In genomic region chr3:83273555-83274244, GRCm38 (mm10) we compare ENCODE assay signal across 8 mouse cellular contexts.
DNase-seq lines count a peak whose midpoint lies in the region; ATAC-seq and TF ChIP-seq lines count a peak whose summit lies in the region.

No protein-coding gene starts in this region.

- H3K27ac ChIP-seq in kidney, adult 2 months (ENCODE audit: insufficient read depth, low read depth, low read length), result no peak overlapping the region
- no peak overlapping the region for H3K27ac ChIP-seq in midbrain, embryonic 14.5 days (replicated peaks; ENCODE audit: low read depth, low read length)
- no peak overlapping the region for H3K27ac ChIP-seq in stomach, embryonic 16.5 days (ENCODE audit: low read length)

- H3K36me3 ChIP-seq in kidney, adult 2 months (ENCODE audit: control insufficient read depth, insufficient read depth, low read length), result no peaks in the 10 kb centered on the region
- no peaks in the 10 kb centered on the region for H3K36me3 ChIP-seq in midbrain, embryonic 14.5 days (ENCODE audit: control insufficient read depth, insufficient read depth, low read length)
- no peaks in the 10 kb centered on the region for H3K36me3 ChIP-seq in stomach, embryonic 16.5 days (ENCODE audit: control insufficient read depth, insufficient read depth, low read length)

- no peaks in the 10 kb centered on the region for H3K27me3 ChIP-seq in kidney, adult 2 months (replicated peaks; ENCODE audit: control insufficient read depth, insufficient read depth, low read length)
- no peaks in the 10 kb centered on the region for H3K27me3 ChIP-seq in midbrain, embryonic 14.5 days (ENCODE audit: control insufficient read depth, insufficient read depth, low read length)
- no peaks in the 10 kb centered on the region for H3K27me3 ChIP-seq in stomach, embryonic 16.5 days (ENCODE audit: control insufficient read depth, insufficient read depth, low read length)

- no peak overlapping the region for H3K9ac ChIP-seq in midbrain, embryonic 14.5 days (replicated peaks; ENCODE audit: low read length)
- no peak overlapping the region for H3K9ac ChIP-seq in stomach, embryonic 16.5 days (ENCODE audit: low read length)

- peak overlapping the region; percentile 41 for H3K4me2 ChIP-seq in midbrain, embryonic 14.5 days (ENCODE audit: low read length)
- H3K4me2 ChIP-seq in stomach, embryonic 16.5 days (ENCODE audit: low read depth, low read length), result peak overlapping the region; percentile 45

- intact Hi-C loops in left cerebral cortex, postnatal 4 days (cut with DNase I), result loop anchor here (5.0 kb wide), 1 partner anchor 161 kb away; no protein-coding TSS in a partner anchor

- H3K9me3 ChIP-seq in midbrain, embryonic 14.5 days (ENCODE audit: control insufficient read depth, low read length), result no peaks in the 10 kb centered on the region
- no peaks in the 10 kb centered on the region for H3K9me3 ChIP-seq in stomach, embryonic 16.5 days (replicated peaks; ENCODE audit: control insufficient read depth, low read length)

- H3K4me3 ChIP-seq in kidney, adult 2 months (ENCODE audit: insufficient read depth, low read depth, low read length), result no peak overlapping the region
- H3K4me3 ChIP-seq in midbrain, embryonic 14.5 days (replicated peaks; ENCODE audit: low read depth, low read length), result no peak overlapping the region
- H3K4me3 ChIP-seq in stomach, embryonic 16.5 days (replicated peaks; ENCODE audit: low read length), result peak overlapping the region; percentile 20; the same call in 1 of the 2 replicates

- peak; percentile 62 for DNase-seq in urinary bladder, postnatal 14 days (ENCODE audit: low spot score)
- no peak for DNase-seq in urinary bladder, postnatal 10 days (ENCODE audit: low spot score)
- DNase-seq in embryo, embryonic 9.5 days (ENCODE audit: extremely low spot score), result peak; percentile 63
- DNase-seq in heart, adult 8-10 months (ENCODE audit: low spot score), result peak; percentile 62
- DNase-seq in kidney, adult 2 months, result peak; percentile 67
- peak; percentile 66 for DNase-seq in left cerebral cortex, postnatal 4 days
- DNase-seq in midbrain, embryonic 14.5 days, result peak; percentile 95

- ATAC-seq in midbrain, embryonic 14.5 days (ENCODE audit: low FRiP score, low TSS enrichment), result peak; percentile 73
- ATAC-seq in stomach, embryonic 16.5 days (ENCODE audit: insufficient read depth, low FRiP score), result peak; percentile 25; the same call in 1 of the 2 replicates

- H3K4me1 ChIP-seq in kidney, adult 2 months (ENCODE audit: control insufficient read depth, insufficient read depth, low read length), result peaks cover 2% of the 10 kb centered on the region; the same call in 1 of the 2 replicates
- 0 out of 2 replicates have a peak, but pooled peaks cover 3% of the 10 kb centered on the region for H3K4me1 ChIP-seq in midbrain, embryonic 14.5 days (ENCODE audit: control insufficient read depth, insufficient read depth, low read length)
- no peaks in the 10 kb centered on the region; the same call in 1 of the 2 replicates for H3K4me1 ChIP-seq in stomach, embryonic 16.5 days (ENCODE audit: control insufficient read depth, insufficient read depth, low read length)

- TF ChIP-seq POLR2A in kidney, adult 2 months (IDR thresholded peaks at IDR 0.05; ENCODE audit: low read depth, low read length), result no peak

- WGBS in kidney, adult 2 months, result 33% methylated on average over 19 of the region's 19 CpGs
- WGBS in midbrain, embryonic 14.5 days, result 33% methylated on average over 19 of the region's 19 CpGs
- 39% methylated on average over 19 of the region's 19 CpGs for WGBS in stomach, embryonic 16.5 days

- TF ChIP-seq CTCF in kidney, adult 2 months (conservative IDR thresholded peaks at IDR 0.05; ENCODE audit: insufficient read depth, insufficient read length, low read depth, low read length), result 0 out of 2 replicates have a peak, but pooled peaks have one; percentile 23
